Mouse (Mus musculus) ES-E14 (cell line): ENCODE measurements at regions not wholly inside any gene's neighbourhood (a gene's known extent, or its start where the extent isn't known, plus 50 kb on each side); places are given as distances from the start of the nearest gene placed in this dataset.

Experiments
- HCFC1 ChIP-seq: IDR thresholded peaks from 2 replicates; pipeline ENCODE4 v1.6.1; 2012; ENCODE audit warnings: low read length, inconsistent platforms, borderline replicate concordance; ENCODE audit not compliant: insufficient read depth
- ZC3H11A ChIP-seq: IDR thresholded peaks from 2 replicates; pipeline ENCODE4 v1.6.1; 2012; ENCODE audit warnings: low read depth, mild to moderate bottlenecking, inconsistent platforms, low read length, borderline replicate concordance

- TF ChIP-seq ZC3H11A (no peak), HCFC1 (no peak)
Observed at GRCm38 (mm10) chr1:169080686-169081085, 450.6 kb downstream of the Nuf2 start.
